Mouse (Mus musculus) kidney, adult 2 months (tissue): ENCODE results near the gene Cldn18.

ENCODE experiments used
- CTCF ChIP-seq: fragments of 200-500 bp; conservative IDR thresholded peaks from 2 replicates; pipeline ENCODE4 v1.5.1; 2011; ENCODE audit warnings: low read depth, mild to moderate bottlenecking, control low read depth, low read length, moderate library complexity, mixed read lengths; ENCODE audit not compliant: insufficient read depth, insufficient read length
- POLR2A ChIP-seq: fragments of 200-500 bp; IDR thresholded peaks from one replicate; pipeline ENCODE4 v1.6.1; 2011; ENCODE audit warnings: low read depth, low read length, control low read depth

DNA sequence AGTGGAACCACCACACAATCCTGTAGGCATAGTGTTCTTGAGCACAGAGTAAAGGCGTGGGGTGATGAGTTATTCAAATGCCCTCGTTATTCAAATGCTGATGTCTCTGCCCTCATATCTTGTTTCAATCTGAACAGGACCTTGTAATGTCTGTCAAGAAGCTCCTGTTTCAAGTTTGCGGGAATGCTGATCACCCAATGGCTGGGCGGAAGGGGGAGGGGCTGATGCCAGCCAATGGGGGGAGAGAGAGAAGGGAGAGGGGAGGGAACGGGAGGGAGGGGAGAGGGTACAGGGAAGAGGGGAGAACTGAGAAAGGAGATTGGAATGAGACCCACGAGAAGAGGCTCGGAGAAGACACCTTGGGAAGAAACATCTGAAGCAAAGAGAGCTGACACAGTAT lies 22.1 kb downstream of the Cldn18 start:
- TF ChIP-seq CTCF (no peak), POLR2A (no peak)
